Comparison of ENCODE assay signal across 22 mouse cellular contexts in genomic region chr12:16985778-16986177, GRCm38 (mm10). TPM values are rescaled to one million over a fixed set of nuclear protein-coding genes. Genes with fewer than 3 reads are reported as not detected.
DNase-seq lines count a peak whose midpoint lies in the region; ATAC-seq and TF ChIP-seq lines count a peak whose summit lies in the region.
"Had no signal": no experiment of that assay in that cellular context is flagged by ENCODE, and none has a peak within 500 bp of the region (broad histone marks: within the 10 kb centered on the region; RNA-seq: fewer than 3 reads in every experiment).

No protein-coding gene starts in this region.

- CTCF ChIA-PET in Patski (lab: Charles Lee) = no interaction called here

- no peaks in the 10 kb centered on the region for H3K27me3 ChIP-seq in Patski
- H3K27me3 ChIP-seq: forebrain, embryonic 12.5 days; liver, embryonic 15.5 days; neural tube, embryonic 12.5 days had no signal

- peak; percentile 36; the same call in 1 of the 2 replicates for TF ChIP-seq CTCF in layer of hippocampus, adult 2 months (conservative IDR thresholded peaks at IDR 0.05)
- peak; percentile 18 for TF ChIP-seq CTCF in Patski (IDR thresholded peaks at IDR 0.05)

- no peak overlapping the region for H3K4me3 ChIP-seq in layer of hippocampus, adult 2 months
- H3K4me3 ChIP-seq: forebrain, embryonic 12.5 days; heart, embryonic 10.5 days; hindbrain, embryonic 10.5 days; liver, embryonic 15.5 days; neural tube, embryonic 12.5 days had no signal

- DNase-seq in layer of hippocampus, adult 2 months (ENCODE audit: low spot score in 2 of 2) = no peak
- no peak for DNase-seq in layer of hippocampus, adult 18-20 months (ENCODE audit: low spot score in 2 of 2)
- DNase-seq in Patski (ENCODE audit: low read depth, low spot score) = no peak
- DNase-seq in embryo, embryonic 9.5 days (ENCODE audit: extremely low spot score) = no peak
- DNase-seq in right cerebral cortex, postnatal 10 days (ENCODE audit: low spot score in 2 of 2) = no peak
- DNase-seq: adrenal gland, postnatal 36 days; cerebellum, adult 2 months; cerebellum, postnatal 36 days; gastrocnemius, postnatal 14 days; lung, postnatal 14 days; right cerebral cortex, adult 18-20 months; thymus, adult 18-20 months had no signal

- ATAC-seq in CD4-positive, CD25-positive, alpha-beta regulatory T cell, adult 4 months = peak; percentile 66
- ATAC-seq in Patski = no peak
- 0 out of 2 replicates have a peak, but pooled peaks have one; percentile 33 for ATAC-seq in neutrophil, adult 5-6 weeks (ENCODE audit: extremely low read depth, insufficient number of reproducible peaks, low FRiP score, poor library complexity, severe bottlenecking)

- H3K27ac ChIP-seq in layer of hippocampus, adult 2 months = no peak overlapping the region
- H3K27ac ChIP-seq: forebrain, embryonic 12.5 days; heart, embryonic 10.5 days; hindbrain, embryonic 10.5 days; liver, embryonic 15.5 days; neural tube, embryonic 12.5 days had no signal

- POLR2A ChIA-PET in Patski (lab: Charles Lee) = no interaction called here

- in situ Hi-C loops in Patski (cut with MboI; ENCODE audit: low pct_unique_long_range_greater_than_20kb) = no loop called here

RNA-seq across cellular contexts. Expression of gene Pqlc3, which starts 14.4 kb away (rescaled TPM):
- under 1 TPM; 0.56 to 0.61 TPM for total RNA-seq in layer of hippocampus, adult 2 months (2021)
- total RNA-seq in layer of hippocampus, adult 18-20 months (2021) = 1 to 10 TPM in 1 of 2 experiments, under 1 TPM in 1; 0.89 to 1.3 TPM
- 10 to 100 TPM; 73.7 to 86.4 TPM for polyA plus RNA-seq in CD4-positive, CD25-positive, alpha-beta regulatory T cell, adult 4 months (2017; shearing (Covaris generic))
- 24.7 TPM for polyA plus RNA-seq in Patski (2021)
- total RNA-seq in neutrophil, adult 5-6 weeks (2017) = 52.5 and 57.1 TPM in 2 replicates

RNA-seq across cellular contexts. Expression of gene 2410004P03Rik, which starts 25.7 kb away (rescaled TPM):
- under 1 TPM; 0.52 to 0.61 TPM for total RNA-seq in layer of hippocampus, adult 2 months (2021)
- 1 to 10 TPM in 1 of 2 experiments, under 1 TPM in 1; 0.99 to 1.8 TPM for total RNA-seq in layer of hippocampus, adult 18-20 months (2021)
- polyA plus RNA-seq in CD4-positive, CD25-positive, alpha-beta regulatory T cell, adult 4 months (2017; shearing (Covaris generic)) = 1 to 10 TPM; 1.2 to 1.8 TPM
- polyA plus RNA-seq in Patski (2021) = not detected
- 0.23 and 1.6 TPM in 2 replicates for total RNA-seq in neutrophil, adult 5-6 weeks (2017)
- total RNA-seq: adrenal gland, postnatal 36 days; gastrocnemius, postnatal 14 days; megakaryocyte-erythroid progenitor cell, adult 5-6 weeks; monocyte, adult 5-6 weeks had no signal
- polyA plus RNA-seq: G1E; liver, embryonic 15.5 days had no signal

Comparison
In these comparisons a context has a peak if more than half of its experiments do, and no peak if none do; other contexts are left out.
1. RNA of gene Pqlc3, which starts 14.4 kb away (total RNA-seq): 52.5 to 57.1 TPM in neutrophil, adult 5-6 weeks; 0.89 to 1.3 TPM in layer of hippocampus, adult 18-20 months and 0.56 to 0.61 TPM in layer of hippocampus, adult 2 months; every median in the first group is over 10 times any median in the second.